Mouse (Mus musculus) CD4-positive helper T cell, adult 2 months (primary cell): ENCODE measurements around the gene Smtnl1.

Source experiments
- DNase-seq: peaks from one replicate; pipeline ENCODE4 v3.0.0-alpha.2; 2012; ENCODE audit warnings: low read depth, missing footprints, low spot score

Smtnl1 gene

DNA sequence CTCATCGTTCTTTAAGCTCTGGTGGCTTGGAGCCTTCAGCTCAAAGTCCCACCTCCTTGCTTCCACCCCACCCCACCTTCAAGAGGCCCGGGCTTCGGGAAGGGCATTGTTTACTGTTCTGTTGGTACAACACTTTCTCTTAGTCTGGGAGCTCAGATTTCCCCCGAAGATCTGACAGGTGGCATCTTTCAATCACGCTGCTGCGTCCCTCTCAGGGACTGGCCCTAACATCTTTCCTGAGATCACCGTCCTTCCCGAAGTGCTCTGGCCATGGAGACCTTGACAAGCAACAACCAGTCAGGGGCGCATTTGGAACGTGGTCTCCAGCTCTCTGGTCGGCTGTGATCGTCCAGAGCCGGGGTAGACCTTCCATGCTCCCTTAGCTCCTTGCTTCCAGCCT lies at the start of gene Smtnl1:
Smtnl1 (minus strand) TSS at position 101 of the 400 bp plus-strand sequence.
- DNase-seq, result no peak

GRCm38 (mm10) chr2:84870623-84871160 lies 48.2 kb upstream of the Smtnl1 start:
- DNase-seq, result peak; percentile 37

DNA sequence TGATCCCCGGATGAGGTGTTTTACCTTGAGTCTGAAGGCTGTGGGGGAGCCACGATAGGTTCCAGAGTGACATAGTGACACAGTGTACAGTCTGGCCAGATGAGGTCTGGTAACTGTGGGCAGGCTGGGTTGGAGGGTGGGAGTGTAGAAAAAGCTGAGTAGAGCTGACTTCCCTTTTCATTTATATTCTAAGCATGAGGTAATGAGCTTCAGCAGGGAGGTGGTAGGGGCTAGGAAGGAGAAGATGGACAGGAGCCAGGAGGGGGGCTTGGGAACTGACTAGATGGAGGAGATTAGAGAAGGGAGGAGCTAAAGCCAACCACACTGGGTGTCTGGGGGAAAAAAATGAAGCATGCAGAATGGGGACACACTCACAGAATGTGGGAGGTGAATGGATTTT lies 46.5 kb upstream of the Smtnl1 start:
- DNase-seq, result no peak

DNA sequence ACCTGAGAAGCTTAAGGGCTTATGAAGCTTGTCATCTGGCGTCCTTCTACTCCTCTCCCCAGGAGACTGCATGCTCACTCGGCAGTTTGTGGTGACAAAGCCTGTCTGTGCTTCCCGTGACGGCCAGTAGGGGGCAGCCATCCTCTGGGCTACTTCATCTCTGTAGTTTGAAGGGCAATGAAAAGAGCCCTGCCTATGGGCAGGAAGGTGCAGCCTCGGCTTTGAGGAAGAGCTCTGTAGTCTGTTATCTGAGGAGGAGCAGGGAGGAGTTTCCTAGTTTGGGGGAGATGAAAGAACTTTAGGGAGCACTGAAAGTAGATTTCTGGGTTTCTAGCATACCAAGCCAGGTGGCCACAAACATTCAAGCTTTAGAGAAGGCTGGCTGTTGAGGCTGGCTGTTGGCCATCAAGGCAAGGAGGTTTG lies 46.1 kb upstream of the Smtnl1 start:
- DNase-seq, result peak; percentile 40

DNA sequence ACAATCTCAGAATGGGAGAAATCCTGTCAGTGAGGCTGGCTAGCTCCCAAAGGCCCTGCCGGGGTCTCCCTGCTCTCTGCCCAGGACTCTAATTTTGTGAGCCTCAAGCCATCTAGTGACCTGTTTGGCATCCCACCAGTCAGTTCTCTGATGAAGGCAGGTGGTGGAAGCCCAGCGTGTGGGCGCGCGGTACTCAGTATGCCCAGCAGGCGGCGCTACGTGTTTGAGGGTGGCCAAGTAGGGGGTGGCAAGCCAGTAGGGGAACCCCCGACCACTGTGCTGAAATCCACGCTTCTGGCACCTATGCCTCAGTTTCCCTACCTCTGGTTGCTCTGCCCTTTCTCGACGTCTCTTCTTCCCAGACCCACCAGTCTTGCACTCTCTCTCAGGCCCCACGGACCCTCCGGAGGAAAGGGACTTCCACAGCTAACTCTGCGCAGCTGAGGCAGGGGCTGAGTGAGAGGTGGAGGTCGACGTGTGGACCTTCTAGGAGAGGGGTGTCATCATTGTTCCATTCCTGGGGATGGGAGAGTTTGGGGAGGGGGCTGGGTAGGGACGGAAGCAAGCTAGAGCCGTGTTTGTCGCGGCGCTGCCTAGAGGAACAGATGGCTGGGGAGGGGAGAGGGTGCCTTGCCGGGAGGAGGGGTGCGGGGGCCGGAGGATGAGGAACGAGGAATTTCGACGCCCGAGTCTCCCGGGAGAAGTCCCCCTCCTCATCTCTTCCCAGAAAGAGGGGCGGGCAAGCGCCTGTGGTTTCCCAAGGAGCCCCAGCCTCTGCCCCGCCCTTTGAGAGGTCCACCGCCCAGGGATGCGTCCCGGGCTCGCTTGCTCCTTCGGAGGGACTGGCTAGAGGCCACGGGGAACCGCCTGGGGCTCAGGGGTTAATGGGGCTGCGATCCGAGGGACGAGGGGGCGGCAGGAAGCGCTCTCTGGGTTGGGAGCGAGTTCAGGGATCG lies 43.4 kb upstream of the Smtnl1 start:
- DNase-seq, result peak; percentile 31

- DNase-seq, result no peak
These were observed 39.8 kb upstream of the Smtnl1 start for GRCm38 (mm10) chr2:84862231-84862630.

GRCm38 (mm10) chr2:84861430-84861829 lies 39.0 kb upstream of the Smtnl1 start:
- DNase-seq, result no peak

- no peak for DNase-seq
These were observed 37.7 kb upstream of the Smtnl1 start for GRCm38 (mm10) chr2:84859991-84860780.

- DNase-seq, result no peak
These were observed 36.1 kb upstream of the Smtnl1 start for GRCm38 (mm10) chr2:84858551-84858950.

- DNase-seq, result peak; percentile 49
These were observed 33.3 kb upstream of the Smtnl1 start for GRCm38 (mm10) chr2:84855732-84856131.

DNA sequence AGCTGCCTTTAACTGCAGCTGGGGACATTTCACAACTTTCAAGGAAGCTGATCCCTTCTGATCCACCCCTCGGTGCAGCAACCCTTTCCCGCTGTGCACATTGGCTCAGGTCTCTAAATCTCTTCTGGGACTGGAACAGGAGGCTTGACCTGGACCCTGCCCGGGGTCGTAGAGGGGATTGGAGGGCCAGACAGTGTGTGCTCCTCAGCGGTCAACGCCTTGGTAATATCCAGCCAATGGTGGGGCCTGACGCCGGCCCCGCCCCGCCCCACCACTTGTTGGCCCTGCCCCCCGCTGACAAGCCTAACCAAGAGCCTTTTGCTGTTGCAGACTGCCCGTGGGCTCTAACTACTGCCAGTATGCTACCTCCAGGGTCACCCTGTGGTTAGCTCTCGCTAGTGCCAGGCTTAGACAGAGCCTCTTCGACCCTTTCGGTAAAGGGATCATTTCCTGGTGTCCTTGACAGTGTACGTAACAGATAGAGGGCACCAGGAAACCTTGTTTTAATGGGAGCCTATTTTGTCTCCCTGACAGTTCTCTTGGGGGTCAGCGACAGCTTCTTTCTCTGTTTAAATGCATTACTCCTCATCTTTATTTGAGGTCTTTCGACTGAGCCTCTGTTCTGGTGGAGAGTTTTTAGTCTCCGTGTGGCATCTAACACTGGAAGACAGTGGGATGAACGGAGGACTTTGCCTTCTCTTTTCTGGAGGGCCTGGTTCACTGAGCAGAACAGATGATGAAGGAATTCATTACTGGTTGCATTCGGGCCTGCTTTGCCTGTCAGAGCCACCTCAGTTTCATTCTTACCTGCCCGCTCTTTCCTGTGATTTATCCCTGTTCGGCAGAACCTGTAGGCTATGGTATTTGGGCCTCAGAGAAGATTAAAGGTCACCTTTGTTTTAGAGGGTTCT lies 28.9 kb upstream of the Smtnl1 start:
- DNase-seq, result no peak

DNA sequence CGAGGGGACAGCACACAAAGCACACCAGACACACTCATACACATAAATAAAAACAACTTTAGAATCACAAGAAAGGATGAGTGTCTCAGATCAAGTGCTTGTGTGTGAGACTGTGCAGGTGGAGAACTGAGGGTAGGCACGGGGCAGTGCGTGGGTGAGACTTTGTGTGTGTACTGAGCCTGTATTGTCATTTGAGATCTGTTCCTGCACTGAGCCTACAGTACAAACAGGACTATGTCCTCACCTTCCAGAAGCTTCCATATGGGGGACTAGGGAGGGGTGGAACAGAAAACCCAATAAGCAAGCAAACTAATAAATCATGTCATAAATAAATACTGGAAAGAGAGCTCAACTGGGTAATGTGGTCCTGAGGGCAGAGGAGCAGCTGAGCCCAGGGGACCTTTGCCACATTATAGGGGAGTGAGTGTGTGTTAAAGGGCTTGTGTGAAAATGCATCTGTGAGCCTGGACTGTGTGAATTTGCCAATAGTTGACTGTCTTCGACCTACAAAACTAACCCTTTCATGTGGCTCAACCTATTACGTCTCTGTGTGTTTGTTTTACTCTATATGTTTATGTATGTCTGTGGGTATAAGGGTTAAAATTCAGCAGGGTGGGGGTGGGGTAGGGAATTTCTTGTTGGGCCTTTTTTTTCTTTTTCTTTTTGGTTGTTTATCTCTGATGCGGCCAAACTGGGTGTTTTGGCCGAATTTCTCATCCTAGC lies 28.1 kb upstream of the Smtnl1 start:
- DNase-seq, result no peak

DNA sequence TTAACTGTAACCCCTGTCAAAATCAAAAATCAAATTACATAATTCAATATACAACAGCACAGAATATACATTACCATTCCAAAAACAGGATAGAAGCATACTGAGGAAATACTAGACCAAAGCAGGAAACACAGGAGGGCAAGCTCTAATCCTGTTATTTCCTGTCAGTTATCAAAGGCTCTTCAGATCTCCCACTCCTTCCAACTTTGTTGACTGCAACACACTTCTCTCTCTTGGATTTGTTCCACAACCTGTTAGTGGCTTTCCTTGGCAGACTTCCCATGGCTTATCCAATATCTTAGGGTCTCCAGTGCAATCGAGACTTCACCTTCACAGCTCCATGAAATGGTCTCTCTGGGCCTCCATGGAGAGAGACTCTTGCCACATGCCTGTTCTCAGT lies 22.8 kb upstream of the Smtnl1 start:
- DNase-seq, result no peak

DNA sequence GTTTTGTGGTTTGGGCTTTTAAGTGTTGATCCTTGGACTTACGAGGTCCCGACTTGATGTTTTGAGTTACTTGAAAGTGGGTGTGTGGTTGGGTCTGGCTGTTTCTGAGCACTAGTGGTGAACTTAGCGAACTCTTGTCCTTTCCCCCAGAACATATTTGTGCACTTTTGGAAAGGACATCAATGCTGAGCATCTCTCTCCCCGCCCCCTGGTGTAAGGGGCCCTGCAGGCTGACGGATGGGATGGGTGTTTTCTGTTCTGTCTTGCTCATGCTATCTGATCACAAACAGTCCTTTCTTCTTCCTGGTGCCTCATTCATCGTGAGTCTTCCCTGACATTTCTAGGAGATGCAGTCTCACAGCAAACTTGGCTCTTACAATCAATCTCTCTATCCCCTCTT lies 21.2 kb upstream of the Smtnl1 start:
- no peak for DNase-seq

GRCm38 (mm10) chr2:84841905-84842304 lies 19.5 kb upstream of the Smtnl1 start:
- DNase-seq, result no peak

DNA sequence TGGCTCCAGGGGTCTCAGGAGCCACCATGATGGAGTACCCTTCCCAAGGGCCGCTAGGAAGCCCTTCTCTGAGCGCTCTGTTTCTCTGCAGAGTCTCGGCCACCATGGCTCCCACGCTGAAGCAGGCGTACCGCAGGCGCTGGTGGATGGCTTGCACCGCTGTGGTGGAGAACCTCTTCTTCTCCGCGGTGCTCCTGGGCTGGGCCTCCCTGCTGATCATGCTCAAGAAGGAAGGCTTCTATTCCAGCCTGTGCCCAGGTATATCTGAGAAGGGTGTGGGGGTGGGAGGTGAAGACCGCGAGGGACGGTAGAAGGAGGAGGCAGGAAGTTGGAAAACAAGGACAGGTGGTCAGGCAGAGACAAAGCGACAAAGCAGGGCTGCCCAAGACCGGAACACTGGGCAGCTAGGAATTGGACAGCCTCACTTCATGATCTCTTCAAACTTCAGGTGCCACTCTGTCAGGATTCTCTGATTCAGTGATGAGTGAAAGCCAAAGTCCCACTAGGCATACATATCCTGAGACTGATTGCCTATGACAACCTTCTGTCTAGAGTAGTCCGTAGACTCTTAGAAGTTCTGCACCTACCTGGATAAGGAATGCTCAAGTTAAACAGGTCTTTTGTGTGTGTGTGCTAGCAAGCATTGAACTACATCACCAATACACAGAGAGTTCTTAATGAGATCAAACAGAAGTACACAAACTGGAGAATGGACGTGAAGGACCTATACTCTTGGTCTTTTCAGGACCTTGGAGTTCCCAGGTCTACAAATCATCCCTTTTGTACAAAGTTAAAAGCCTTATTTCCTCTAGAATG lies 18.5 kb upstream of the Smtnl1 start:
- no peak for DNase-seq

- peak; percentile 28 for DNase-seq
These were observed 17.7 kb upstream of the Smtnl1 start for GRCm38 (mm10) chr2:84840016-84840747.

DNA sequence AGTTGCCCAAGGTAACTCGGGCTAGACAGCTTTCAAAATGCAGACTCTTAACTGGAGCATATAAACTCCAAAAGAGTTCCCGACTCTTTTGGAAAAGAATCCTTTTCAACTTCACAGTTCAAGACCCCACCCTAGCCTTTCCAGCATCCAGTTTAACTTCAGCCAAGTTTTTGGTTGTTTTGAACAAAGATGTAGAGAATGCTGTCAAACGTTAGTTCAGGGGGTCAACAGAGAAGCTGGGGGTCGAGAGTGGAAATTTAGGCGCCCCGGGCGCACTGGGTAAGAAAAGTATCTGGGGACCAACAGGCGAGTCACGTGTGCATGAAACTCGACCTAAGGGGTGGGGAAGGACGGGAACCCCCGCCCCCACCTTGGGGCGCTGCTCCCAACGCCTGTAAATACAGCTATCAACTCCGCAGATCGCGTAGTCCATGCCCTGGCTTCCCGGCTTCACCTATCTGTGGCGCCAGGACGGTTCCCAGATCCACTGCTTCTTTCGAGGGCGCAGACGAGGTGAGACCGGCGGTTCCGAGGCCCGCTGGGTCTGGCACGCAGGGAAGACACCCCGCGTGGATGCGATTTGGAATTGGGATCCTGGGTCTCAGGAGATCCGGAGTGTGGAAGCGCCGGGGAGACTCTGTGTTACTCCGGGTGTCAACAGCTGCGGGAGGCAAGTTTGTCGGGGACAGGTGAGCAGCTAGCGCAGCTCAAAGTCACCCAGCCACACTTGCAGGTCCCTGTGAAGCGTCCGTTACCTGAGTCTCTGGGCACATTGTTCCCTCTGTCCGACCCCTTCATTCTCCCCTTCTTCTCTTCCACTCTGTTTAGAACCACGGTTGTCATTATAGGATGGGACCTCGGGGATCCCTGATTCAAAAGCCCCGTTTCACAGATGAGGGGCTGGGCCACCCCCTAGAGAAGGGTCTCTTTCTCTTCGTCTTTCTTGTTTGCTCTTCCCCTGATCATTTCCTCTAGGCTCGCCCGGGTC lies 16.8 kb upstream of the Smtnl1 start:
- peak; percentile 7 for DNase-seq
